ENCODE assay signal across 10 mouse cellular contexts in the genomic region with DNA sequence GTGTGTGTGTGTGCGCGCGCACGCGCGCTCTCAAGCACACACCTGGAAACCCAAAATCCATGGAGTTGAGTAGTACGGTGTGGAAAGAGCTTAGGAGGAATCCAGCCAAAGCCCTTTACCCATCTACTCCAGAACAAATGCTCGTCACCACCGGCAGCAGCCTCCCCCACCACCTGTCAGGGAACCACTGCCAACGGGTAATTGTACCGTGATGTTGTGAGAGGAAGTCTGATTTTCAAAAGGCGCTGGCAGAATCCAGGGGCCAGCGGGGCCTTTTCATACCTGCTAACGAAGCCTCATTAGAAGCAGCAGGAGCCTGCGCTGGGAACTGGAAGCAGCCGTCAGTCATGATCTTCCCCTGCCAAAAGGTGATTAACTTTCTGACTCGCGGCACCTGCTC. TPM values are rescaled to one million over a fixed set of nuclear protein-coding genes. Genes with fewer than 3 reads are reported as not detected.
DNase-seq lines count a peak whose midpoint lies in the region; ATAC-seq lines count a peak whose summit lies in the region.
"Had no signal": no experiment of that assay in that cellular context is flagged by ENCODE, and none has a peak within 500 bp of the region (broad histone marks: within the 10 kb centered on the region; RNA-seq: fewer than 3 reads in every experiment).

No protein-coding gene starts in this region.

- H3K4me2 ChIP-seq in midbrain, embryonic 13.5 days (replicated peaks): 0 out of 2 replicates have a peak overlapping the region, but pooled peaks have one; percentile 5
- H3K4me2 ChIP-seq: lung, embryonic 14.5 days; neural tube, embryonic 12.5 days had no signal

- no peak overlapping the region for H3K4me3 ChIP-seq in midbrain, embryonic 13.5 days (replicated peaks)
- no peak overlapping the region for H3K4me3 ChIP-seq in midbrain, embryonic 10.5 days
- H3K4me3 ChIP-seq: neural tube, embryonic 12.5 days had no signal

- ATAC-seq in midbrain, embryonic 13.5 days: peak; percentile 68
- no peak for ATAC-seq in megakaryocyte, adult 5-6 weeks (ENCODE audit: poor library complexity, severe bottlenecking)

- DNase-seq in midbrain, embryonic 10.5 days (ENCODE audit: low spot score): no peak
- peak; percentile 40 to 64 for DNase-seq in cerebellum, postnatal 25 days
- peak; percentile 54 to 72 for DNase-seq in layer of hippocampus, postnatal 14 days (ENCODE audit: low spot score in 2 of 2)
- peak; percentile 69 to 79 for DNase-seq in thymus, postnatal 36 days
- no peak for DNase-seq in adrenal gland, postnatal 36 days
- DNase-seq: kidney, postnatal 36 days; lung, embryonic 14.5 days had no signal

- WGBS in midbrain, embryonic 13.5 days: 52% methylated on average over 18 of the region's 18 CpGs
- 67% methylated on average over 18 of the region's 18 CpGs for WGBS in midbrain, embryonic 10.5 days

- no peaks in the 10 kb centered on the region for H3K27me3 ChIP-seq in midbrain, embryonic 13.5 days
- H3K27me3 ChIP-seq in midbrain, embryonic 10.5 days (ENCODE audit: low read depth, poor library complexity, severe bottlenecking): no peaks in the 10 kb centered on the region
- H3K27me3 ChIP-seq: neural tube, embryonic 12.5 days had no signal

- H3K4me1 ChIP-seq in midbrain, embryonic 13.5 days (replicated peaks): peaks cover 26% of the 10 kb centered on the region
- H3K4me1 ChIP-seq in midbrain, embryonic 10.5 days: peaks cover 20% of the 10 kb centered on the region
- H3K4me1 ChIP-seq: neural tube, embryonic 12.5 days had no signal

- no peaks in the 10 kb centered on the region for H3K9me3 ChIP-seq in midbrain, embryonic 13.5 days
- H3K9me3 ChIP-seq in midbrain, embryonic 10.5 days (replicated peaks): no peaks in the 10 kb centered on the region
- H3K9me3 ChIP-seq: neural tube, embryonic 12.5 days had no signal

- H3K36me3 ChIP-seq in midbrain, embryonic 13.5 days: no peaks in the 10 kb centered on the region
- H3K36me3 ChIP-seq in midbrain, embryonic 10.5 days: no peaks in the 10 kb centered on the region
- H3K36me3 ChIP-seq: neural tube, embryonic 12.5 days had no signal

- peak overlapping the region; percentile 60 for H3K27ac ChIP-seq in midbrain, embryonic 13.5 days
- H3K27ac ChIP-seq in midbrain, embryonic 10.5 days (replicated peaks): no peak overlapping the region
- H3K27ac ChIP-seq: neural tube, embryonic 12.5 days had no signal

- no peak overlapping the region for H3K9ac ChIP-seq in midbrain, embryonic 13.5 days (replicated peaks)
- H3K9ac ChIP-seq: lung, embryonic 14.5 days; neural tube, embryonic 12.5 days had no signal

RNA-seq across cellular contexts. Expression of gene Cdv3, which starts 57.2 kb away (rescaled TPM):
- polyA plus RNA-seq in midbrain, embryonic 13.5 days (2015; fragmentation: Nextera tagmentation; extraction: Ambion mirVana): 85.2 and 105 TPM in 2 replicates
- polyA plus RNA-seq in midbrain, embryonic 10.5 days (2016; fragmentation: Nextera tagmentation; extraction: Ambion mirVana): 166 and 168 TPM in 2 replicates
- 10 to 100 TPM; 88.0 to 93.6 TPM for total RNA-seq in layer of hippocampus, postnatal 14 days (2021)
- total RNA-seq in megakaryocyte, adult 5-6 weeks (2015): 68.3 and 69.7 TPM in 2 replicates
- total RNA-seq in megakaryocyte, adult 5-6 weeks (2017): 111 and 118 TPM in 2 replicates
- 100 to 1,000 TPM; 163 to 232 TPM for total RNA-seq in adrenal gland, postnatal 36 days (2021)

RNA-seq across cellular contexts. Expression of gene Bfsp2, which starts 57.4 kb away (rescaled TPM):
- 3.5 and 4.0 TPM in 2 replicates for polyA plus RNA-seq in midbrain, embryonic 13.5 days (2015; fragmentation: Nextera tagmentation; extraction: Ambion mirVana)
- polyA plus RNA-seq in midbrain, embryonic 10.5 days (2016; fragmentation: Nextera tagmentation; extraction: Ambion mirVana): 0.75 and 2.0 TPM in 2 replicates
- 10 to 100 TPM; 10.5 to 11.8 TPM for total RNA-seq in layer of hippocampus, postnatal 14 days (2021)
- 0.30 TPM in 1 of 2 replicates, not detected in the other for total RNA-seq in megakaryocyte, adult 5-6 weeks (2015)
- 1.1 and 1.3 TPM in 2 replicates for total RNA-seq in megakaryocyte, adult 5-6 weeks (2017)
- total RNA-seq in adrenal gland, postnatal 36 days (2021): not detected

Comparison
In these comparisons a context has a peak if more than half of its experiments do, and no peak if none do; other contexts are left out.
1. DNase-seq: peak in cerebellum, postnatal 25 days (2 of 2), layer of hippocampus, postnatal 14 days (2 of 2) and thymus, postnatal 36 days (2 of 2); none in midbrain, embryonic 10.5 days (single experiment) and adrenal gland, postnatal 36 days (0 of 2).
2. RNA of gene Bfsp2, which starts 57.4 kb away (total RNA-seq): 10.5 to 11.8 TPM in layer of hippocampus, postnatal 14 days; 0.30 to 1.3 TPM in megakaryocyte, adult 5-6 weeks and not detected in adrenal gland, postnatal 36 days; every median in the first group is over 4 times any median in the second.